Mouse (Mus musculus) cerebellum, postnatal 25 days (tissue): ENCODE measurements at regions not wholly inside any gene's neighbourhood (a gene's known extent, or its start where the extent isn't known, plus 50 kb on each side); places are given as distances from the start of the nearest gene placed in this dataset.

Source experiments
- DNase-seq, 2 experiments: peaks; one replicate each; pipeline ENCODE4 v3.0.0; 2021; ENCODE audit warnings: mixed read lengths in 2 of 2

- DNase-seq, result no peak
These were observed 1198.6 kb downstream of the Epha7 start for GRCm38 (mm10) chr4:30011386-30012135.

GRCm38 (mm10) chr4:30039424-30040172, 1226.7 kb downstream of the Epha7 start:
- DNase-seq, result no peak

GRCm38 (mm10) chr4:30064987-30065386, 1252.1 kb downstream of the Epha7 start:
- DNase-seq, result no peak

GRCm38 (mm10) chr4:30099166-30099565, 1286.2 kb downstream of the Epha7 start:
- peak; percentile 45 to 67 for DNase-seq

GRCm38 (mm10) chr4:30133011-30133410, 1320.1 kb downstream of the Epha7 start:
- peak; percentile 23 to 53 for DNase-seq
